Mouse (Mus musculus): ENCODE measurements around the gene Lgi1.

DNA sequence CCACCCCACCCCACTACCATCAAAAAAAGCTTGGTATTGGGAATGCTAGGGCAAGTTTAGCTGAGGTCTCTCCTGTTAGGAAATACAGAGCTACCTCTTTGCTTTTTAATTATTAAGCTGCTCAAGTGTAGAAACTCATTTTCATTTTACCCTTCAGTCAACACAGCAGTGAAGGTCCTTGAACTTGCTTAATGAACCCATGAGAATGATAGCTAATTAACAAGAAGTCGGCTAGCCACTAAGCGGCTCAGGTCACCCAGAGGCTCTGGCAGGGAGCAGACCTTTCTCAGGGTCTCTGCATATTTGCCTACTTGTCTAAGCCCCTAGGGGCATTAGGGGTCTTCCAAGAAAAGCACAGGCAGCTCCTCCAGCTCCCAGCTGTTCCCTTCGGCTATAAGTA is 75.4 kb downstream of the Lgi1 start:
- no peak for TF ChIP-seq CTCF (IDR thresholded peaks at IDR 0.05; ENCODE audit: control insufficient read depth, insufficient read depth, insufficient replicate concordance, low read depth, low read length)
- TF ChIP-seq POLR2A (IDR thresholded peaks at IDR 0.05; ENCODE audit: control insufficient read depth, low read depth, low read length), result no peak

All from testis, adult 2 months (tissue).